14 mouse cellular contexts compared by ENCODE assay signal in genomic region chr5:122320205-122320781, GRCm38 (mm10). TPM values are rescaled to one million over a fixed set of nuclear protein-coding genes. Genes with fewer than 3 reads are reported as not detected.
DNase-seq lines count a peak whose midpoint lies in the region; ATAC-seq and TF ChIP-seq lines count a peak whose summit lies in the region.
"Had no signal": no experiment of that assay in that cellular context is flagged by ENCODE, and none has a peak within 500 bp of the region (broad histone marks: within the 10 kb centered on the region; RNA-seq: fewer than 3 reads in every experiment).

No protein-coding gene starts in this region.

- peak overlapping the region; percentile 62 for H3K9ac ChIP-seq in heart, embryonic 14.5 days (ENCODE audit: low read length)
- H3K9ac ChIP-seq in liver, adult 2 months (ENCODE audit: low read depth, low read length): no peak overlapping the region
- H3K9ac ChIP-seq in embryonic facial prominence, embryonic 15.5 days: no peak overlapping the region
- no peak overlapping the region for H3K9ac ChIP-seq in stomach, embryonic 16.5 days (ENCODE audit: low read length)
- H3K9ac ChIP-seq: forebrain, embryonic 12.5 days; liver, embryonic 12.5 days had no signal

- no peaks in the 10 kb centered on the region for H3K27me3 ChIP-seq in heart, embryonic 14.5 days (ENCODE audit: control insufficient read depth, insufficient read depth, low read length)
- no peaks in the 10 kb centered on the region for H3K27me3 ChIP-seq in liver, adult 2 months (ENCODE audit: control insufficient read depth, insufficient read depth, low read length)
- H3K27me3 ChIP-seq in embryonic facial prominence, embryonic 15.5 days: no peaks in the 10 kb centered on the region
- H3K27me3 ChIP-seq in stomach, embryonic 16.5 days (ENCODE audit: control insufficient read depth, insufficient read depth, low read length): no peaks in the 10 kb centered on the region
- H3K27me3 ChIP-seq: CH12.LX; forebrain, embryonic 12.5 days; liver, embryonic 12.5 days had no signal

- no peak overlapping the region for H3K4me3 ChIP-seq in heart, embryonic 14.5 days (ENCODE audit: control insufficient read depth in 1 of 2, insufficient read depth in 1 of 2, low read depth in 1 of 2, low read length in 2 of 2)
- H3K4me3 ChIP-seq in liver, adult 2 months (ENCODE audit: insufficient read depth, low read depth, low read length): no peak overlapping the region
- H3K4me3 ChIP-seq in embryonic facial prominence, embryonic 15.5 days (replicated peaks): no peak overlapping the region
- H3K4me3 ChIP-seq in stomach, embryonic 16.5 days (replicated peaks; ENCODE audit: low read length): no peak overlapping the region
- H3K4me3 ChIP-seq: forebrain, embryonic 12.5 days; liver, embryonic 12.5 days had no signal

- TF ChIP-seq POLR2A in liver, adult 2 months (IDR thresholded peaks at IDR 0.05; ENCODE audit: extremely low read depth, insufficient read depth, low read length): no peak

- peak overlapping the region; percentile 93 to 96 for H3K27ac ChIP-seq in heart, embryonic 14.5 days (replicated peaks in 1 of 2; ENCODE audit: control insufficient read depth in 1 of 2, insufficient read depth in 1 of 2, low read depth in 2 of 2, low read length in 2 of 2)
- no peak overlapping the region; the same call in 1 of the 2 replicates for H3K27ac ChIP-seq in liver, adult 2 months (replicated peaks; ENCODE audit: insufficient read depth, low read depth, low read length)
- peak overlapping the region; percentile 12; the same call in 1 of the 2 replicates for H3K27ac ChIP-seq in embryonic facial prominence, embryonic 15.5 days (replicated peaks)
- H3K27ac ChIP-seq in stomach, embryonic 16.5 days (ENCODE audit: low read length): peak overlapping the region; percentile 76; the same call in 1 of the 2 replicates
- H3K27ac ChIP-seq: forebrain, embryonic 12.5 days; liver, embryonic 12.5 days had no signal

- 0 out of 2 replicates have a peak, but pooled peaks cover 3% of the 10 kb centered on the region for H3K79me2 ChIP-seq in liver, adult 2 months (ENCODE audit: control insufficient read depth, insufficient read depth, low read length)

- H3K4me1 ChIP-seq in heart, embryonic 14.5 days (ENCODE audit: control insufficient read depth in 2 of 2, insufficient read depth in 2 of 2, low read length in 2 of 2): peaks cover 18 to 39% of the 10 kb centered on the region in 2 experiments
- H3K4me1 ChIP-seq in liver, adult 2 months (ENCODE audit: control insufficient read depth, insufficient read depth, low read length): peaks cover 5% of the 10 kb centered on the region
- H3K4me1 ChIP-seq in embryonic facial prominence, embryonic 15.5 days: peaks cover 3% of the 10 kb centered on the region; the same call in 1 of the 2 replicates
- H3K4me1 ChIP-seq in stomach, embryonic 16.5 days (ENCODE audit: control insufficient read depth, insufficient read depth, low read length): peaks cover 7% of the 10 kb centered on the region; the same call in 1 of the 2 replicates
- H3K4me1 ChIP-seq: forebrain, embryonic 12.5 days had no signal

- H3K36me3 ChIP-seq in heart, embryonic 14.5 days (ENCODE audit: control insufficient read depth, insufficient read depth, low read length): peaks cover 48% of the 10 kb centered on the region
- H3K36me3 ChIP-seq in liver, adult 2 months (ENCODE audit: control insufficient read depth, insufficient read depth, low read length): peaks cover 13% of the 10 kb centered on the region
- H3K36me3 ChIP-seq in embryonic facial prominence, embryonic 15.5 days: peaks cover 45% of the 10 kb centered on the region
- peaks cover 4% of the 10 kb centered on the region; the same call in 1 of the 2 replicates for H3K36me3 ChIP-seq in stomach, embryonic 16.5 days (ENCODE audit: control insufficient read depth, insufficient read depth, low read length)

- no peaks in the 10 kb centered on the region for H3K9me3 ChIP-seq in heart, embryonic 14.5 days (ENCODE audit: control insufficient read depth, low read length)
- H3K9me3 ChIP-seq in embryonic facial prominence, embryonic 15.5 days (replicated peaks): no peaks in the 10 kb centered on the region
- no peaks in the 10 kb centered on the region for H3K9me3 ChIP-seq in stomach, embryonic 16.5 days (replicated peaks; ENCODE audit: control insufficient read depth, low read length)
- H3K9me3 ChIP-seq: forebrain, embryonic 12.5 days; liver, embryonic 12.5 days had no signal

- TF ChIP-seq CTCF in liver, adult 2 months (IDR thresholded peaks at IDR 0.05; ENCODE audit: low read depth, low read length): no peak

- peak overlapping the region; percentile 40 for H3K4me2 ChIP-seq in heart, embryonic 14.5 days (ENCODE audit: low read length)
- no peak overlapping the region for H3K4me2 ChIP-seq in embryonic facial prominence, embryonic 15.5 days (replicated peaks)
- no peak overlapping the region for H3K4me2 ChIP-seq in stomach, embryonic 16.5 days (ENCODE audit: low read depth, low read length)
- H3K4me2 ChIP-seq: forebrain, embryonic 12.5 days; liver, embryonic 12.5 days; midbrain, embryonic 11.5 days had no signal

- intact Hi-C loops in heart, postnatal 10 days (cut with DNase I): no loop called here

- no peak for DNase-seq in heart, postnatal 10 days
- peak; percentile 57 for DNase-seq in liver, adult 2 months (ENCODE audit: extremely low read depth, low read depth, low spot score)
- DNase-seq in liver: no peak
- DNase-seq in cerebellum, adult 11-12 months: no peak
- DNase-seq: gastrocnemius, postnatal 10 days; layer of hippocampus, postnatal 36 days; thymus, postnatal 25 days had no signal

- peak; percentile 32; the same call in 1 of the 2 replicates for ATAC-seq in heart, embryonic 14.5 days (ENCODE audit: insufficient number of reproducible peaks, insufficient read depth, low FRiP score, low read depth)
- ATAC-seq in embryonic facial prominence, embryonic 15.5 days (ENCODE audit: insufficient number of reproducible peaks, low FRiP score, low TSS enrichment, low read depth): peak; percentile 29; the same call in 1 of the 2 replicates
- peak; percentile 67 for ATAC-seq in stomach, embryonic 16.5 days (ENCODE audit: insufficient read depth, low FRiP score)
- ATAC-seq: liver, embryonic 12.5 days had no signal

- 45% methylated on average over 12 of the region's 12 CpGs for WGBS in heart, embryonic 14.5 days
- WGBS in liver, adult 2 months: 50% methylated on average over 12 of the region's 12 CpGs
- 59% methylated on average over 12 of the region's 12 CpGs for WGBS in embryonic facial prominence, embryonic 15.5 days
- 50% methylated on average over 12 of the region's 12 CpGs for WGBS in stomach, embryonic 16.5 days

RNA-seq across cellular contexts. Expression of gene Rad9b, which starts 33.7 kb away (rescaled TPM):
- 6.4 and 6.7 TPM in 2 replicates for polyA plus RNA-seq in heart, embryonic 14.5 days (2014; fragmentation: Nextera tagmentation; extraction: Ambion mirVana)
- total RNA-seq in heart, postnatal 10 days (2021): 1 to 10 TPM; 1.1 to 1.4 TPM
- 3.8 and 4.5 TPM in 2 replicates for total RNA-seq in liver, adult 2 months (2014; rRNA removed)
- 1.00 and 1.5 TPM in 2 replicates for polyA plus RNA-seq in liver, adult 2 months (2012; rRNA removed)
- 11.4 and 11.5 TPM in 2 replicates for polyA plus RNA-seq in embryonic facial prominence, embryonic 15.5 days (2015; fragmentation: Nextera tagmentation; extraction: Ambion mirVana)
- polyA plus RNA-seq in stomach, embryonic 16.5 days (2015; fragmentation: Nextera tagmentation; extraction: Ambion mirVana): 10.7 and 10.8 TPM in 2 replicates

RNA-seq across cellular contexts. Expression of gene Vps29, which starts 33.9 kb away (rescaled TPM):
- 220 and 249 TPM in 2 replicates for polyA plus RNA-seq in heart, embryonic 14.5 days (2014; fragmentation: Nextera tagmentation; extraction: Ambion mirVana)
- total RNA-seq in heart, postnatal 10 days (2021): 100 to 1,000 TPM; 109 to 122 TPM
- total RNA-seq in liver, adult 2 months (2014; rRNA removed): 52.8 and 58.8 TPM in 2 replicates
- polyA plus RNA-seq in liver, adult 2 months (2012; rRNA removed): 24.9 and 27.9 TPM in 2 replicates
- 178 and 184 TPM in 2 replicates for polyA plus RNA-seq in embryonic facial prominence, embryonic 15.5 days (2015; fragmentation: Nextera tagmentation; extraction: Ambion mirVana)
- polyA plus RNA-seq in stomach, embryonic 16.5 days (2015; fragmentation: Nextera tagmentation; extraction: Ambion mirVana): 203 and 220 TPM in 2 replicates

RNA-seq across cellular contexts. Expression of gene Pptc7, which starts 36.1 kb away (rescaled TPM):
- polyA plus RNA-seq in heart, embryonic 14.5 days (2014; fragmentation: Nextera tagmentation; extraction: Ambion mirVana): 13.0 and 16.3 TPM in 2 replicates
- total RNA-seq in heart, postnatal 10 days (2021): 10 to 100 TPM; 63.4 to 83.1 TPM
- 16.3 and 17.6 TPM in 2 replicates for total RNA-seq in liver, adult 2 months (2014; rRNA removed)
- 8.7 and 9.5 TPM in 2 replicates for polyA plus RNA-seq in liver, adult 2 months (2012; rRNA removed)
- 8.0 and 9.5 TPM in 2 replicates for polyA plus RNA-seq in embryonic facial prominence, embryonic 15.5 days (2015; fragmentation: Nextera tagmentation; extraction: Ambion mirVana)
- 8.0 and 8.3 TPM in 2 replicates for polyA plus RNA-seq in stomach, embryonic 16.5 days (2015; fragmentation: Nextera tagmentation; extraction: Ambion mirVana)

RNA-seq across cellular contexts. Expression of gene Gpn3, which starts 51.4 kb away (rescaled TPM):
- 52.3 and 59.5 TPM in 2 replicates for polyA plus RNA-seq in heart, embryonic 14.5 days (2014; fragmentation: Nextera tagmentation; extraction: Ambion mirVana)
- 10 to 100 TPM; 24.3 to 25.5 TPM for total RNA-seq in heart, postnatal 10 days (2021)
- total RNA-seq in liver, adult 2 months (2014; rRNA removed): 14.1 and 18.4 TPM in 2 replicates
- 23.5 and 24.6 TPM in 2 replicates for polyA plus RNA-seq in liver, adult 2 months (2012; rRNA removed)
- polyA plus RNA-seq in embryonic facial prominence, embryonic 15.5 days (2015; fragmentation: Nextera tagmentation; extraction: Ambion mirVana): 61.3 and 64.5 TPM in 2 replicates
- polyA plus RNA-seq in stomach, embryonic 16.5 days (2015; fragmentation: Nextera tagmentation; extraction: Ambion mirVana): 57.0 and 57.9 TPM in 2 replicates

RNA-seq across cellular contexts. Expression of gene Fam216a, which starts 51.9 kb away (rescaled TPM):
- polyA plus RNA-seq in heart, embryonic 14.5 days (2014; fragmentation: Nextera tagmentation; extraction: Ambion mirVana): 55.0 and 64.5 TPM in 2 replicates
- 10 to 100 TPM; 17.1 to 22.7 TPM for total RNA-seq in heart, postnatal 10 days (2021)
- 3.4 and 4.2 TPM in 2 replicates for total RNA-seq in liver, adult 2 months (2014; rRNA removed)
- polyA plus RNA-seq in liver, adult 2 months (2012; rRNA removed): 2.8 and 3.4 TPM in 2 replicates
- 79.9 and 92.3 TPM in 2 replicates for polyA plus RNA-seq in embryonic facial prominence, embryonic 15.5 days (2015; fragmentation: Nextera tagmentation; extraction: Ambion mirVana)
- 35.4 and 35.8 TPM in 2 replicates for polyA plus RNA-seq in stomach, embryonic 16.5 days (2015; fragmentation: Nextera tagmentation; extraction: Ambion mirVana)
